Mouse (Mus musculus): ENCODE results near the gene Cst8. TPM values are rescaled to one million over a fixed set of nuclear protein-coding genes. Genes with fewer than 3 reads are reported as not detected.
"Not testable (repeated sequence)": the region's sequence is repeated elsewhere in the genome, so short reads cannot be mapped to it uniquely, and the experiment has no call there.

The Cst8 gene
- polyA plus RNA-seq (2015; fragmentation: Nextera tagmentation; extraction: Ambion mirVana), result not detected in 2 replicates

GRCm38 (mm10) chr2:148798485-148798884 is at the start of gene Cst8:
Gene Cst8 (plus strand): TSS chr2:148798785.
- ATAC-seq (replicated peaks), result no peak
- Histone ChIP-seq H3K4me2 (replicated peaks) (no peak within 1 kb of the TSS), H3K27me3 (no peaks in the 10 kb centered on the region), H3K4me1 (no peaks in the 10 kb centered on the region), H3K27ac (replicated peaks) (no peak within 1 kb of the TSS), H3K36me3 (no peaks in the 10 kb centered on the region), H3K4me3 (no peak within 1 kb of the TSS), H3K9ac (replicated peaks) (no peak within 1 kb of the TSS), H3K9me3 (no peaks in the 10 kb centered on the region)
- WGBS, result 92% methylated on average over 1 of the region's 1 CpGs

GRCm38 (mm10) chr2:148750058-148750457 is 48.5 kb upstream of the Cst8 start, which contains the start of gene Cstl1:
Gene Cstl1 (plus strand): TSS chr2:148750358.
- Histone ChIP-seq H3K9me3 (no peaks in the 10 kb centered on the region), H3K4me1 (peaks cover 2% of the 10 kb centered on the region; the same call in 1 of the 2 replicates), H3K4me2 (replicated peaks) (no peak within 1 kb of the TSS), H3K9ac (replicated peaks) (no peak within 1 kb of the TSS), H3K27me3 (no peaks in the 10 kb centered on the region), H3K4me3 (no peak within 1 kb of the TSS), H3K36me3 (no peaks in the 10 kb centered on the region), H3K27ac (replicated peaks) (no peak within 1 kb of the TSS)
- ATAC-seq (replicated peaks), result no peak
- 79% methylated on average over 1 of the region's 1 CpGs for WGBS

- Histone ChIP-seq H3K9me3 (no peaks in the 10 kb centered on the region), H3K4me2 (replicated peaks) (peak overlapping the region; percentile 51), H3K27me3 (no peaks in the 10 kb centered on the region), H3K4me1 (peaks cover 2% of the 10 kb centered on the region; the same call in 1 of the 2 replicates), H3K9ac (replicated peaks) (peak overlapping the region; percentile 34; the same call in 1 of the 2 replicates), H3K36me3 (no peaks in the 10 kb centered on the region), H3K4me3 (peak overlapping the region; percentile 32), H3K27ac (replicated peaks) (no peak overlapping the region)
- WGBS, result 17% methylated on average over 15 of the region's 15 CpGs
- peak; percentile 87 for ATAC-seq (replicated peaks)
Measured at GRCm38 (mm10) chr2:148751893-148752813, 46.4 kb upstream of the Cst8 start.

- whole genome bisulfite sequencing, result 65% methylated on average over 1 of the region's 1 CpGs
- no peaks in the 10 kb centered on the region for H3K27me3 ChIP-seq
- H3K4me3 ChIP-seq, result no peak overlapping the region
- no peaks in the 10 kb centered on the region for H3K36me3 ChIP-seq
- no peak overlapping the region for H3K4me2 ChIP-seq (replicated peaks)
- H3K9ac ChIP-seq (replicated peaks), result no peak overlapping the region
- no peak for ATAC-seq (replicated peaks)
- peaks cover 2% of the 10 kb centered on the region; the same call in 1 of the 2 replicates for H3K4me1 ChIP-seq
- no peaks in the 10 kb centered on the region for H3K9me3 ChIP-seq
- H3K27ac ChIP-seq (replicated peaks), result no peak overlapping the region
Measured at GRCm38 (mm10) chr2:148754310-148754846, 44.2 kb upstream of the Cst8 start.

- Histone ChIP-seq H3K9ac (replicated peaks) (no peak overlapping the region), H3K4me3 (no peak overlapping the region), H3K36me3 (no peaks in the 10 kb centered on the region), H3K9me3 (no peaks in the 10 kb centered on the region), H3K4me2 (replicated peaks) (no peak overlapping the region), H3K27me3 (no peaks in the 10 kb centered on the region), H3K27ac (replicated peaks) (no peak overlapping the region), H3K4me1 (no peaks in the 10 kb centered on the region)
- WGBS, result 93% methylated on average over 1 of the region's 1 CpGs
- ATAC-seq (replicated peaks), result no peak
Measured at GRCm38 (mm10) chr2:148763648-148764388, 34.8 kb upstream of the Cst8 start.

GRCm38 (mm10) chr2:148771397-148771796 is 27.2 kb upstream of the Cst8 start, which contains the start of gene Cst11:
Gene Cst11 (minus strand): TSS chr2:148771497.
- H3K4me3 ChIP-seq; H3K9me3 ChIP-seq; H3K27me3 ChIP-seq; H3K4me1 ChIP-seq; H3K27ac ChIP-seq (replicated peaks); H3K9ac ChIP-seq (replicated peaks); H3K36me3 ChIP-seq; ATAC-seq (replicated peaks); H3K4me2 ChIP-seq (replicated peaks): not testable (repeated sequence)
- 83% methylated on average over 4 of the region's 4 CpGs for WGBS

GRCm38 (mm10) chr2:148781709-148782108 is 16.9 kb upstream of the Cst8 start, which contains the start of gene 8030411F24Rik:
Gene 8030411F24Rik (plus strand): TSS chr2:148782009.
- Histone ChIP-seq H3K4me2 (replicated peaks) (no peak within 1 kb of the TSS), H3K36me3 (no peaks in the 10 kb centered on the region), H3K4me3 (no peak within 1 kb of the TSS), H3K27ac (replicated peaks) (no peak within 1 kb of the TSS), H3K9ac (replicated peaks) (no peak within 1 kb of the TSS), H3K4me1 (no peaks in the 10 kb centered on the region), H3K27me3 (no peaks in the 10 kb centered on the region), H3K9me3 (no peaks in the 10 kb centered on the region)
- no peak for ATAC-seq (replicated peaks)
- WGBS, result 15% methylated on average over 1 of the region's 1 CpGs

GRCm38 (mm10) chr2:148789142-148789541 is 9.4 kb upstream of the Cst8 start, which contains the start of gene Cst12:
Gene Cst12 (plus strand): TSS chr2:148789361.
- 92% methylated on average over 6 of the region's 6 CpGs for WGBS
- Histone ChIP-seq H3K9ac (replicated peaks) (no peak within 1 kb of the TSS), H3K27me3 (no peaks in the 10 kb centered on the region), H3K4me3 (no peak within 1 kb of the TSS), H3K27ac (replicated peaks) (no peak within 1 kb of the TSS), H3K4me1 (no peaks in the 10 kb centered on the region), H3K36me3 (no peaks in the 10 kb centered on the region), H3K4me2 (replicated peaks) (no peak within 1 kb of the TSS), H3K9me3 (no peaks in the 10 kb centered on the region)
- no peak for ATAC-seq (replicated peaks)

- H3K4me3 ChIP-seq, result no peak overlapping the region
- no peaks in the 10 kb centered on the region for H3K36me3 ChIP-seq
- WGBS, result 74% methylated on average over 3 of the region's 3 CpGs
- no peaks in the 10 kb centered on the region for H3K4me1 ChIP-seq
- no peak overlapping the region for H3K27ac ChIP-seq (replicated peaks)
- ATAC-seq (replicated peaks), result no peak
- H3K9me3 ChIP-seq, result no peaks in the 10 kb centered on the region
- H3K27me3 ChIP-seq, result no peaks in the 10 kb centered on the region
- H3K9ac ChIP-seq (replicated peaks), result no peak overlapping the region
- no peak overlapping the region for H3K4me2 ChIP-seq (replicated peaks)
Measured at GRCm38 (mm10) chr2:148801491-148801921, 2.9 kb downstream of the Cst8 start.

- Histone ChIP-seq H3K9ac (replicated peaks) (no peak overlapping the region), H3K4me2 (replicated peaks) (no peak overlapping the region), H3K27ac (replicated peaks) (no peak overlapping the region), H3K4me3 (no peak overlapping the region), H3K27me3 (no peaks in the 10 kb centered on the region), H3K36me3 (no peaks in the 10 kb centered on the region), H3K4me1 (no peaks in the 10 kb centered on the region), H3K9me3 (no peaks in the 10 kb centered on the region)
- 86% methylated on average over 6 of the region's 6 CpGs for WGBS
- ATAC-seq (replicated peaks), result no peak
Measured at GRCm38 (mm10) chr2:148806696-148807095, 8.1 kb downstream of the Cst8 start.

- H3K36me3 ChIP-seq, result no peaks in the 10 kb centered on the region
- ATAC-seq (replicated peaks), result no peak
- H3K27me3 ChIP-seq, result no peaks in the 10 kb centered on the region
Measured at GRCm38 (mm10) chr2:148819909-148820308, 21.3 kb downstream of the Cst8 start, which contains the start of gene Cst13. Gene Cst13 (plus strand): TSS chr2:148820081.

GRCm38 (mm10) chr2:148825986-148826385 is 27.4 kb downstream of the Cst8 start:
- H3K27ac ChIP-seq (replicated peaks), result no peak overlapping the region
- no peaks in the 10 kb centered on the region for H3K4me1 ChIP-seq
- 81% methylated on average over 1 of the region's 1 CpGs for WGBS
- no peak overlapping the region for H3K4me2 ChIP-seq (replicated peaks)
- H3K9ac ChIP-seq (replicated peaks), result no peak overlapping the region
- H3K9me3 ChIP-seq, result no peaks in the 10 kb centered on the region
- no peaks in the 10 kb centered on the region for H3K27me3 ChIP-seq
- no peak overlapping the region for H3K4me3 ChIP-seq
- no peak for ATAC-seq (replicated peaks)
- no peaks in the 10 kb centered on the region for H3K36me3 ChIP-seq

More at GRCm38 (mm10) chr2:148819909-148820308, 21.3 kb downstream of the Cst8 start, which contains the start of gene Cst13:
- Histone ChIP-seq H3K9me3 (no peaks in the 10 kb centered on the region), H3K4me1 (no peaks in the 10 kb centered on the region), H3K9ac (replicated peaks) (no peak within 1 kb of the TSS), H3K4me2 (replicated peaks) (no peak within 1 kb of the TSS), H3K4me3 (no peak within 1 kb of the TSS), H3K27ac (replicated peaks) (no peak within 1 kb of the TSS)
